Mouse (Mus musculus): ENCODE data around the gene Polr2e. TPM values are rescaled to one million over a fixed set of nuclear protein-coding genes. Genes with fewer than 3 reads are reported as not detected.

The Polr2e gene
- polyA plus RNA-seq (2012; ENCODE audit: insufficient read depth, insufficient read length, missing spikeins): 78.3 and 85.8 TPM in 2 replicates

DNA sequence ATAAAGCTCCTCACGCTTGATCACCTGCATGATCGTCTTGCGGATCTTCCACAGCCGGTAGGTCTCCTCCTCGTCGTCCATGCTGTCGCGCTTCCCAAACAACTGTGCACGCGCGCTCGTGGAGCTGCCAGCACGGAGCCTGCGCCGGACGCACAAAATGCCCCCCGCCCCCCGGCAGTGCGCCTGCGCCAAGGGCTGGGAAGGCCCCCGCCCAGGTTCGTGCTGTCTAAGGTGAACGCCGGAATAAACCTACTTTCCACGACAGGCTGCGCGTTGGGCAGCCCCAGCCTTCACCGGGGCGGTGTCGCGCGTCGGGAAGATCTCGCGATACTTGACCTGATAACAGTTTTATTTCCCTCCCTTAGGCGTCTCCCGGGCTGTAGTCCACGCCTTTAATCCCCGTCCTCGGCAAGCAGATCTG, at the start of gene Polr2e:
TSS of gene Polr2e (minus strand) at position 237 of the 421 bp plus-strand sequence.
- peaks cover 21% of the 10 kb centered on the region for H3K4me1 ChIP-seq (ENCODE audit: control insufficient read depth, insufficient read depth, insufficient read length, low read length)

DNA sequence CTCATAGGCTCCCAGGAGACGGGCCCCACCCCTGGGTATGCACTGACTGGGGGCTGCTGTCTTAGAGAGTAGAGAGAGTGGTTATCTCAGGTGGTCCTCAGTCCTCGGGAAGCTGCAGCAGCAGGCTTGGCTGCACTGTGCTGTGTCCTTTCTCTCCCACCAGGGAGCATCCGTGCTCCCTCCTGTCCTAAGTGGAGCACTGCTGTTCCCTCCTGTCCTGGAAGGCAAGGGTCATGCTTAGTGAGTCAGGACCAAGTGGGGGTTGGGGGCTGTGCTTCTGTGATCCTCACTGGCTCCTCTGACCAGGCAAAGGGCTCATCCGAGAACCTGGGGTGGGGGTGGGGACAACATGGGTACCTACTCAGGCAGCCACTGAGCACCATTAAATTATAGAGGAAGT, 49.6 kb upstream of the Polr2e start:
- H3K4me3 ChIP-seq (ENCODE audit: insufficient read depth, low read depth, low read length): no peak overlapping the region
- H3K4me1 ChIP-seq (ENCODE audit: control insufficient read depth, insufficient read depth, insufficient read length, low read length): peaks cover 50% of the 10 kb centered on the region
- no peak overlapping the region for H3K27ac ChIP-seq (replicated peaks; ENCODE audit: low read depth, low read length)

More for the DNA sequence above, at the start of gene Polr2e:
- Histone ChIP-seq H3K27ac (replicated peaks; ENCODE audit: low read depth, low read length) (peak within 1 kb of the TSS; percentile 24; the same call in 1 of the 2 replicates), H3K4me3 (ENCODE audit: insufficient read depth, low read depth, low read length) (peak within 1 kb of the TSS; percentile 92)

DNA sequence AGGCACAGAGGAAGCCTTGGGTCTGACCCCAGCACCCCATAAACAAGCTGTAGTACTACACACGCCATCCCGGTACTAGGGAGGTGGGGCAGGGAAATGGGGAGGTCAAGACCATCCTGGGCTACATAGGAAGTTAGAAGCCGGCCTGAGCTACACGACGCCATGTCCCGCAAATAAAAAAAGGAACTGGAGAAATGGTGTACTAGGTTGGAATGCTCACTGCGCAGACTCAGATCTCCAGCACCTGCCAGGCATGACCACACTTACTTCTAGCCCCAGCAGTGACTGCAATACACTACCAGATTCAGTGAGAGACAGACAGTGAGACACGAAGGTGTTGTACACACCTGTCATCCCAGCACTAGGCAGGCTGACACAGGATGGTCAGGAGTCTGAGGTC, 47.9 kb upstream of the Polr2e start:
- Histone ChIP-seq H3K4me1 (ENCODE audit: control insufficient read depth, insufficient read depth, insufficient read length, low read length) (peaks cover 37% of the 10 kb centered on the region), H3K4me3 (ENCODE audit: insufficient read depth, low read depth, low read length) (no peak overlapping the region), H3K27ac (replicated peaks; ENCODE audit: low read depth, low read length) (peak overlapping the region; percentile 24; the same call in 1 of the 2 replicates)

DNA sequence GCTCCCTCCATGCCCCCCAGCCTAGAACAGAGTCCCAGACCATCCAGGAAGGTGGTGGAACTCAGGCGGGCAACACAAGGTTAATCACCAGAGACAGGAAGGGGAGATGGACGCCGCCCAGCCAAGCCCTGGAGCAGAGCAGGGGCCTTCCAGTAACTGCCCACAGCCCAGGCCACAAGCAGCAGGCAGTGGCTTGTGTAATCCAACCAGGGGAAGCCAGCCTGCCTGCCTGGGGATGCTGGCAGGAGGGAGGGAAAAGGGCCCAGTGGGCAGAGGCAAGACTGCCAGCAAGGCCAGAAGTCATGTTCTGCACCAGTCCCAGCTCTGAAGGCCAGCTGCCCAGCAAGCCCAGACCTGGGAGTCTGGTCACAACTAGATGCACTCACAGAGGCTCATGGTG, 47.3 kb upstream of the Polr2e start:
- H3K4me3 ChIP-seq (ENCODE audit: insufficient read depth, low read depth, low read length): no peak overlapping the region
- peaks cover 33% of the 10 kb centered on the region for H3K4me1 ChIP-seq (ENCODE audit: control insufficient read depth, insufficient read depth, insufficient read length, low read length)
- peak overlapping the region; percentile 40 for H3K27ac ChIP-seq (replicated peaks; ENCODE audit: low read depth, low read length)

DNA sequence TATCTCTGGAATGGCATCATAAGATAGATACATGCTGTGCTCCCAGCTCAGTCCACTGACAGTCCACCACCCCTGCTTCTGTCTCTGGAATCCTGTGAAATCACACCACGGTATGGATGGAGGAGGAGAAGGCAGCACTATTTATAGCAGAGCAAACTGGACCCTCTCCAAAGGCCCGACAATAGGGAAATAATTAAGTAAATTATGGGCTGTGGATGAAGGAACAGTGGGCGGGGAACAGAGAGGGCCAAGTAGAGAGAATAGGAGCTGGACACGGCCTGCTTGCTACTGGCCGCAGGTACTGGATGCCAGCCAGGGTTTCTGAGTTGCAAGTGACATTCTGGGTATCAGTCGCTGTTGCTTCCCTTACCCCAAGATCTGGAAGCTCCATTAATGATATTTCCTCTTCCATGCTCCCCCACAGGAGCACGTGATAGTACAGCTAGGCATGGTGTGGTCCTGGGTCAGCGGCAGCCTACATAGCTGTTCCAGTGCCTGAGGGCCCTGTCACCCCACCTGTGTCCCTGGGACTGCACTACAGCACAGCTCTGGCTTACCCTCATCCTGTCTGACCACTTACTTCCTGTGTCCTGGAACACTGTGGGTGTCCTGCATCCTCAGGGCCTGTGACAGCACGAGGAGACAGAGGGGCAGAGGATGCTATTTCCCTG, 45.4 kb upstream of the Polr2e start:
- no peak overlapping the region for H3K4me3 ChIP-seq (ENCODE audit: insufficient read depth, low read depth, low read length)
- peaks cover 32% of the 10 kb centered on the region for H3K4me1 ChIP-seq (ENCODE audit: control insufficient read depth, insufficient read depth, insufficient read length, low read length)
- peak overlapping the region; percentile 15; the same call in 1 of the 2 replicates for H3K27ac ChIP-seq (replicated peaks; ENCODE audit: low read depth, low read length)

DNA sequence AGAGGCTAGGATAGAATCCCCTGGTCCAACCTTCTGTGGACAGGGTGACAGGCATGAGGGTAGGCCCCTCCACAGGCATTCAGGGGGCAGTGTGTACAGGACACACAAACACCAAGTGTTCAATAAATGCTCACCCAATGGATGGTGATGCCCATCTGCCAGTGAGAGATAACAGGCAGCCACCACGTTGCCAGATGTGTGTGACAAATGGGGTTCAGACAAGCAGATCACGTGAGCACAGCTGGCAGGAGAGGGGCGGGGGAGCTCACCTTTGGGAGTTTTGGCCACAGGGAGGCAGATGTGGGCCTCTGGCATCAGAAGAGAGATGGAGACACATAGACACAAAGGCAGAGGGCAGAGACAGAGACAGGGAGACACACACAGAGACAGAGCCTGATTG, 41.5 kb upstream of the Polr2e start:
- Histone ChIP-seq H3K4me1 (ENCODE audit: control insufficient read depth, insufficient read depth, insufficient read length, low read length) (peaks cover 11% of the 10 kb centered on the region), H3K27ac (replicated peaks; ENCODE audit: low read depth, low read length) (no peak overlapping the region), H3K4me3 (ENCODE audit: insufficient read depth, low read depth, low read length) (no peak overlapping the region)

DNA sequence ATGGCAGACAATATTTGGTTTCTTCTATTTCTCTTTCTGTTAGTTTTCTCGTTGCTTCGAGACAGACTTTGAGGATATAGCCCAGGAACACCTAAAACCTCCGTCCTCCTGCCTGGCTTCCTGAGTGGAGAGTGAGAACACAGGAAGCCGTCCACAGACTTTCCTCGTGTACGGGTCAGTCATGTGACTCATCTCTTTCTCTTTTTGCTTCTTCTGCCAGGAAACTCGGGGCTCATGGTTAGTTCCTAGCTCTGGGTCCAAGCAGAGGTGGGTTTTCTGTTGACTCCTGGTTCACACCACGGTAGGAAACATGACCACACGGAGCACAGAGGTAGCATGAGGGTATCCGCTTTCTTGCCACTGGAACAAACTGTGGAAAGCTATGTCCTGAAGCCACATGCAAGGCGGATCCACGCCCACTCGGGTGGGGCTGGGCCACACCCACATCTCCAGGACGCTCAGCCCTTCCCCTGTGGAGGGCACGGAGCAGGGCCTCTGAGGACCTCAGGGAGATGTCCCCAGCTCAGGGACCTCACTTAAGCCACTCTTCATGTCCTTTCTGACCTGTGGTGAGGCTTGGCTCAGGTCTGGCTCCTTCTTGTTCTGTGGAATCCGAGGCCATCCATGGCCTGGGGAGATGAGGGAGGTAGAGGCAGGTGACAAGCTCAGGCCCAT, 40.9 kb upstream of the Polr2e start:
- Histone ChIP-seq H3K27ac (replicated peaks; ENCODE audit: low read depth, low read length) (no peak overlapping the region), H3K4me1 (ENCODE audit: control insufficient read depth, insufficient read depth, insufficient read length, low read length) (peaks cover 11% of the 10 kb centered on the region), H3K4me3 (ENCODE audit: insufficient read depth, low read depth, low read length) (no peak overlapping the region)

DNA sequence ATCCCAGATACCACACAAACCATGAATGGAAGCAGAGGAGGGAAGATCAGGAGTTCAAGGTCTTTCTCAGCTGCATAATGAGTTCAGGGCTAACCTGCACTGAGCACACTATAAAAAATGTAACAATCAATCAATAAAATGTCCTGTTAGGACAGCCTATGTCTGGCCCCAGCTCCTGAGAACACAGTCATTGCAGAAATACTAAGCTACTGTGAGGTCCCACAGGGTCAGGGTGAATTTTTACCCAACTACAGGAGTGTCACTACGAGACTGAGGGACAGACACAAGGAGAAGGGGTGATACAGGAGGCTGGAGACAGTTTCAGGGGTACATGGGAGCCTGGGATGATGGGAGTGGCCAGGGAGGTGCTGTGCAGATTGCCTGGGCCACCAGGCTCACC, 38.8 kb upstream of the Polr2e start:
- Histone ChIP-seq H3K27ac (replicated peaks; ENCODE audit: low read depth, low read length) (no peak overlapping the region), H3K4me3 (ENCODE audit: insufficient read depth, low read depth, low read length) (no peak overlapping the region), H3K4me1 (ENCODE audit: control insufficient read depth, insufficient read depth, insufficient read length, low read length) (peaks cover 24% of the 10 kb centered on the region)

DNA sequence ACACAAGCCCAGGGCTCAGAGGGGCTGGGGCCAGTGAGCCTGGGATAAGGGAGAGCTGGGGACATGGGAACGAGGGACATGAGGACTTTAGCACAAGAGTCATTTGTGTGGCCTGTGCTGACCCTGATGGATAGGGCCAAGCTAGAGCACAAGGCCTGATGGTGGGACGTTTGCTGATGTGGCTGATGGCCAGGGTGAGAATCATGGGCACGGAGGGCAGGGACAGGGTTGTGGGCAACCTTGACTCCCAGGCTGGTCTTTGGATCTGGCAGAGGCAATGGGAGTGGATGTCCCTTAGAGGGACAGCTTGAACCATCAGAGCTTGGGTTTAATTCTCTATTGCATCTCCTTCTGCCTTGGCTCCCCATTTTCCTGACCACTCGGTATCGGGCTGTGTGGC, 37.7 kb upstream of the Polr2e start:
- no peak overlapping the region for H3K27ac ChIP-seq (replicated peaks; ENCODE audit: low read depth, low read length)
- H3K4me1 ChIP-seq (ENCODE audit: control insufficient read depth, insufficient read depth, insufficient read length, low read length): peaks cover 34% of the 10 kb centered on the region
- H3K4me3 ChIP-seq (ENCODE audit: insufficient read depth, low read depth, low read length): no peak overlapping the region

DNA sequence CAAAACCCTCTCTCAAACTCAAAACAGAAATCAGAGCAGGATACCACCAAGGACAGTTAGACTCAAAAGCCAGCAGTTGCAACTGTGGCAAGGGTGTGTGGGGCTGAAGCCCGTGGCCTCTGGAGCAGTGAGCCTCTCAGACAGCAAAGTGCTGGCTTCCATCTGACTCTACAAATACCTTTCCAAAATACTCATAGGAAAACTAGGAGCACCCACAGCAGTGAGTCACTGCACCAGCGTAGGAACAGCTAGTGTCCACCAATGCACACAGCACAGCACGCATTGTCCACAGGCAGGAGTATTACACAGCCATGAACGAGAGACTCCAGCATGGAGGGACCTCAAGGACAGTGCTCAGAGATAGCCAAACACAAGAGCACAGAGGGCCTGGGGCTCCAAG, 36.8 kb upstream of the Polr2e start:
- no peak overlapping the region for H3K27ac ChIP-seq (replicated peaks; ENCODE audit: low read depth, low read length)
- no peak overlapping the region for H3K4me3 ChIP-seq (ENCODE audit: insufficient read depth, low read depth, low read length)
- peaks cover 43% of the 10 kb centered on the region for H3K4me1 ChIP-seq (ENCODE audit: control insufficient read depth, insufficient read depth, insufficient read length, low read length)

DNA sequence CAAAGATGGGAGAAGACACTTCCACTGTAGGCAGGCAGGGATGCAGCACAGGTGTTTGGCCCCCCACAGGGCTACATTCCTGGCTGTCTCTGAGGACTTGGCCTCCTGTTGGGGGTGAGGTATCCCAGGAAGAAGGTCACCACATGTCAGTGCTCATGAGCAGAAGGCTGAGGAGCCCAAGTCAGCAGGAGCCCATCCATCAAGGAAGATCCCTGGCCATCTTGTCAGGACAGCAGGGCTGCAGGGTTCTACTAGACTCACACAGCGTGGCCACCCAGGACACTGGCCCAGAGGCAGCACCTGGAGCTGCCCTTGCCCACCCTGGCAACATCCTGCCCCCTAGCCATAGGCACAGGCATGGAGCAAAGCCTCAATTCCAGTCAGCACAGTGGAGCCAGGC, 36.3 kb upstream of the Polr2e start:
- Histone ChIP-seq H3K4me1 (ENCODE audit: control insufficient read depth, insufficient read depth, insufficient read length, low read length) (peaks cover 45% of the 10 kb centered on the region), H3K4me3 (ENCODE audit: insufficient read depth, low read depth, low read length) (no peak overlapping the region), H3K27ac (replicated peaks; ENCODE audit: low read depth, low read length) (peak overlapping the region; percentile 23; the same call in 1 of the 2 replicates)

DNA sequence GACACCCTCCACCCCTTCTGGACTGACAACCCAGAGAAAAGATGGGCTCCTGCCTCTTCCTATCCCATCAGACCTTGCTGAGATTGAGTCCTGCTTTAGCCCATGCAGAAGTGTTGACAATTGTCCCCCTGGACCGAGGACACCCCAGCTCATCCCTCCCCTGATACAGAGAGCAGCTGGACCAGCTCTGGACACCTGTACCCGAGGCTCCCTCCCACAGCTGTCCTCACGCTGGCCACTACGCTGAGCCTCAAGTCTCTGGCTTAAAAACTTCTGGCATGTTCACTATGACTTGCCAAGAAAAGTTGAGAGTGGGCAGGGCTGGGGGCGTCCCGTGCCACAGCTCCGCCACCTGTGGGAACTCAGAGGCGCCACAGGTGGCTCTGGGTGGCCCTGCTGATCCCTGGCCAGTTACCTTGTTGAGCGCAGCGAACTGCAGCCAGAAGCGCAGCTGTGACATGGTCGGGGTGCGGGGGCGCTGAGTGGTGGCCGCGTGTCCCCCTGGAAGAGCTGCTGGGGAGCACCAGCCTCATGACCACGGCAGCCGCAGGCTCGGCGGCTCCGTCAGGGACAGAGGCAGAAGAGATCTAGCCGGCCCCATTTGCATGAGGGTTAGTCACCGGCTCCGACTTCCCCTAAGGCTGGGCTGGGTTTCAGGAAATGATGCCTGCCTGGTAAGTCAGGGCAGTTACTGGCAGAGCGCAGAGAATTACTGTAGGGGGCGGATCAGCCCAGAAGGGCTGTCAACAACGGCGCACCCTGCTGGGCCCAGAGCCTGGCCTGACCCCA, 35.4 kb upstream of the Polr2e start:
- Histone ChIP-seq H3K4me1 (ENCODE audit: control insufficient read depth, insufficient read depth, insufficient read length, low read length) (peaks cover 45% of the 10 kb centered on the region), H3K27ac (replicated peaks; ENCODE audit: low read depth, low read length) (peak overlapping the region; percentile 80), H3K4me3 (ENCODE audit: insufficient read depth, low read depth, low read length) (peak overlapping the region; percentile 65)

DNA sequence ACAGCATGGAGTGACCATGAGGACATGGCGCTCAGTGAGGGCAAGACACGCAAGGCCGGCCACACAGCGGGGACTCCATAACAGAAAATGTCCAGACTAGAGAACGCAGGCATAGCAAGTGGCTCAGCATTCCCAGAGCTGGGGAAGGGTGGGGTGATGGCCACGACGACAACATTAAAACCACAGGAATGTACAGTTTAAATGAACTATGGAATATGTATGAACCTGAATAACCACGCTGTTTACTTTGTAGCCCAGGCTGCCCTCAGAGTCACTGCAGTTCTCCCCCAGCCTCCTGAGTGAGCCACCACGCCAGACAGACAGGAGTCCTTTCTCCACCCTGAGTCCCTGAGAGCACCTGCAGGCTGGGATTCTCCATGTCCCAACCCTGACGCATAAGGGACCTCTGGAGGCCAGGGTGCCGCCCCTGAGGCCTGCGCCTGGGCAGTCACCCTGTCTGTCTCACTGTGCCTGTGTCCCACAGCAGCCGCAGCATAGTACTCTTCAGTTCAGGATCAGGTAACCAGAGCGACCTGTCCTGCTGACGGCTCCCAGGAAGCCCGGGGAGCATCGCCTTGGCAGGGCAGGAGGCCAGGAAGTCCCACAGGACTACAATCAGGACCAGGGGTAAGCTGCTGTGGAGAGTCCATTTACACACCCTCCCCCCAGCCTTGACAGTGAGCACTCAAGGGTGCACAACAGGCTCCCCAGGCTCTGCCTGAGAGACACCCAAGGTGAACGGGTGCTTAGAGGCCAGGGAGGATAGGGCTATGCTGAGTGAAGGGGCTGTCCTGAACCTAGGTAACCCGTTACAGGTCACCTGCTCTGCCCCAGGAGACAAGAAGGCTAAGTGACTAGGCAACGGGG, 33.3 kb upstream of the Polr2e start:
- Histone ChIP-seq H3K27ac (replicated peaks; ENCODE audit: low read depth, low read length) (peak overlapping the region; percentile 49), H3K4me3 (ENCODE audit: insufficient read depth, low read depth, low read length) (no peak overlapping the region), H3K4me1 (ENCODE audit: control insufficient read depth, insufficient read depth, insufficient read length, low read length) (peaks cover 45% of the 10 kb centered on the region)

DNA sequence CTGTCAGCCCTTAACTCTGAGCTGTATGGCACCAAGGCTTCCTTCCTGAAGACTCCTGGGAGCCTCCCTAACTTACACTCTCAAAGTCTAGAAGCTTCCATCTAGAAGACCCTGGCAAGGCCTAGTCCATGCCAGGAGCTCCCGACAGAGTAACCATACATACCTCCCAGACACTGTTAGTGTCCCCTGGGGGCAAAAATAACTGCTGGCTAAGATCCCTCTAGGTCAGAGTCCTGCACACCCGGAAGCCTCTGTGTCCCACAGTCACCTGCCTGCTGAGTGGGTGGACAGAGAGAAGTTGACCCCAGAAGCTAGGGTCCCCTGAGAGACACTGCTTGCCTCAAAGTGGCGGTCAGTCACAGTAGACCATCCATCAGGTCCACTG, 31.9 kb upstream of the Polr2e start:
- Histone ChIP-seq H3K4me3 (ENCODE audit: insufficient read depth, low read depth, low read length) (no peak overlapping the region), H3K4me1 (ENCODE audit: control insufficient read depth, insufficient read depth, insufficient read length, low read length) (peaks cover 45% of the 10 kb centered on the region)

More for the DNA sequence above, 31.9 kb upstream of the Polr2e start:
- peak overlapping the region; percentile 80 for H3K27ac ChIP-seq (replicated peaks; ENCODE audit: low read depth, low read length)

Data from brown adipose tissue, adult 24 weeks (tissue).